Mouse (Mus musculus) heart, embryonic 12.5 days (tissue): Measurements from ENCODE around the gene Sept5. TPM values are rescaled to one million over a fixed set of nuclear protein-coding genes. Genes with fewer than 3 reads are reported as not detected.

Experiments used
- ATAC-seq: fragments of 200-750 bp; cut with Nextera tagmentation; 2 replicates; pipeline ENCODE4 v1.8.0; 2017; ENCODE audit warnings: moderate TSS enrichment, moderate library complexity; ENCODE audit not compliant: insufficient number of reproducible peaks, low FRiP score
- H3K27ac ChIP-seq: fragments of 300-500 bp; sonication (generic); 2 replicates; pipeline ENCODE4 v1.5.1; 2016; ENCODE audit warnings: mild to moderate bottlenecking, moderate library complexity; ENCODE audit not compliant: poor library complexity, severe bottlenecking
- H3K27me3 ChIP-seq: fragments of 300-500 bp; sonication (generic); replicated peaks from 2 replicates; pipeline ENCODE4 v1.6.1; 2016; ENCODE audit warnings: mild to moderate bottlenecking, moderate library complexity
- H3K36me3 ChIP-seq: fragments of 300-500 bp; sonication (generic); 2 replicates; pipeline ENCODE4 v1.6.1; 2016; ENCODE audit warnings: mild to moderate bottlenecking, moderate library complexity
- H3K4me1 ChIP-seq: fragments of 300-500 bp; sonication (generic); replicated peaks from 2 replicates; pipeline ENCODE4 v1.6.1; 2016; ENCODE audit warnings: mild to moderate bottlenecking
- H3K4me2 ChIP-seq: fragments of 300-500 bp; sonication (generic); 2 replicates; pipeline ENCODE4 v1.6.1; 2016; ENCODE audit warnings: mild to moderate bottlenecking, moderate library complexity
- H3K4me3 ChIP-seq: fragments of 300-500 bp; sonication (generic); 2 replicates; pipeline ENCODE4 v1.5.1; 2016; ENCODE audit warnings: mild to moderate bottlenecking
- H3K9ac ChIP-seq: fragments of 300-500 bp; sonication (generic); 2 replicates; pipeline ENCODE4 v1.6.1; 2016; ENCODE audit warnings: mild to moderate bottlenecking, moderate library complexity
- H3K9me3 ChIP-seq: fragments of 300-500 bp; sonication (generic); replicated peaks from 2 replicates; pipeline ENCODE4 v1.6.1; 2016; ENCODE audit warnings: mild to moderate bottlenecking, moderate library complexity
- WGBS: fragments of 180-500 bp; shearing (Covaris S2); methylation state at CpG from one replicate; pipeline ENCODE4 v1.1.7; 2016; 5-methylcytosine and 5-hydroxymethylcytosine counted together
- polyA plus RNA-seq: library from polyadenylated mRNA; unstranded; fragments of >200 nt; fragmentation: Nextera tagmentation; extraction: Ambion mirVana; gene quantifications from 2 replicates; pipeline ENCODE4 v1.2.1, GENCODE M21; 2016

The Sept5 gene
- polyA plus RNA-seq, 1 experiment from 2014 or later: 6.5 TPM

GRCm38 (mm10) chr16:18631141-18631540 lies 1.4 kb upstream of the Sept5 start:
- H3K27me3 ChIP-seq: peaks cover 59% of the 10 kb centered on the region
- 61% methylated on average over 7 of the region's 7 CpGs for WGBS

GRCm38 (mm10) chr16:18630291-18630690 lies 537 bp upstream of the Sept5 start:
- Histone ChIP-seq H3K36me3 (no peaks in the 10 kb centered on the region), H3K27ac (no peak overlapping the region), H3K27me3 (peaks cover 67% of the 10 kb centered on the region), H3K4me3 (peak overlapping the region; percentile 71), H3K4me1 (peaks cover 20% of the 10 kb centered on the region), H3K9me3 (no peaks in the 10 kb centered on the region), H3K9ac (peak overlapping the region; percentile 80; the same call in 1 of the 2 replicates), H3K4me2 (peak overlapping the region; percentile 95)
- WGBS: 51% methylated on average over 5 of the region's 5 CpGs
- no peak for ATAC-seq

More at GRCm38 (mm10) chr16:18631141-18631540, 1.4 kb upstream of the Sept5 start:
- Histone ChIP-seq H3K4me2 (no peak overlapping the region), H3K9me3 (no peaks in the 10 kb centered on the region), H3K4me1 (peaks cover 11% of the 10 kb centered on the region), H3K9ac (no peak overlapping the region), H3K36me3 (no peaks in the 10 kb centered on the region), H3K27ac (no peak overlapping the region), H3K4me3 (no peak overlapping the region)
- no peak for ATAC-seq

- H3K27ac ChIP-seq: no peak overlapping the region
- H3K4me1 ChIP-seq: peaks cover 20% of the 10 kb centered on the region
- H3K36me3 ChIP-seq: no peaks in the 10 kb centered on the region
- ATAC-seq: no peak
- peaks cover 80% of the 10 kb centered on the region for H3K27me3 ChIP-seq
- no peaks in the 10 kb centered on the region for H3K9me3 ChIP-seq
- peak overlapping the region; percentile 95 for H3K4me2 ChIP-seq
- peak overlapping the region; percentile 71 for H3K4me3 ChIP-seq
- 32% methylated on average over 2 of the region's 2 CpGs for WGBS
- peak overlapping the region; percentile 80 for H3K9ac ChIP-seq
These were observed 810 bp downstream of the Sept5 start for GRCm38 (mm10) chr16:18628948-18629340.

- Histone ChIP-seq H3K9me3 (no peaks in the 10 kb centered on the region), H3K9ac (no peak overlapping the region), H3K4me1 (peaks cover 20% of the 10 kb centered on the region), H3K36me3 (no peaks in the 10 kb centered on the region), H3K4me2 (peak overlapping the region; percentile 95), H3K4me3 (peak overlapping the region; percentile 71; the same call in 1 of the 2 replicates), H3K27me3 (peaks cover 80% of the 10 kb centered on the region), H3K27ac (no peak overlapping the region)
- 71% methylated on average over 7 of the region's 7 CpGs for WGBS
- ATAC-seq: no peak
These were observed 1.4 kb downstream of the Sept5 start for GRCm38 (mm10) chr16:18628206-18628947.

- ATAC-seq: no peak
These were observed 2.6 kb downstream of the Sept5 start for GRCm38 (mm10) chr16:18627163-18627562.

GRCm38 (mm10) chr16:18626376-18626878 lies 3.3 kb downstream of the Sept5 start, which contains the start of gene Gm49601:
Gene Gm49601 (minus strand): TSS chr16:18626427.
- Histone ChIP-seq H3K36me3 (no peaks in the 10 kb centered on the region), H3K4me1 (peaks cover 29% of the 10 kb centered on the region), H3K9ac (peak within 1 kb of the TSS; percentile 56), H3K27ac (no peak within 1 kb of the TSS), H3K27me3 (peaks cover 90% of the 10 kb centered on the region), H3K9me3 (no peaks in the 10 kb centered on the region), H3K4me3 (peak within 1 kb of the TSS; percentile 52), H3K4me2 (peak within 1 kb of the TSS; percentile 84)
- ATAC-seq: 0 out of 2 replicates have a peak, but pooled peaks have one; percentile 37
- under 1% methylated on average over 58 of the region's 65 CpGs for WGBS

More at GRCm38 (mm10) chr16:18627163-18627562, 2.6 kb downstream of the Sept5 start:
- no peak overlapping the region for H3K27ac ChIP-seq
- no peak overlapping the region for H3K4me2 ChIP-seq
- no peaks in the 10 kb centered on the region for H3K36me3 ChIP-seq
- no peaks in the 10 kb centered on the region for H3K9me3 ChIP-seq
- WGBS: 43% methylated on average over 3 of the region's 3 CpGs
- no peak overlapping the region for H3K4me3 ChIP-seq
- peaks cover 22% of the 10 kb centered on the region for H3K4me1 ChIP-seq
- no peak overlapping the region for H3K9ac ChIP-seq
- peaks cover 87% of the 10 kb centered on the region for H3K27me3 ChIP-seq

- ATAC-seq: no peak
- H3K4me2 ChIP-seq: peak overlapping the region; percentile 84
- H3K4me3 ChIP-seq: peak overlapping the region; percentile 52
- peak overlapping the region; percentile 56; the same call in 1 of the 2 replicates for H3K9ac ChIP-seq
- no peak overlapping the region for H3K27ac ChIP-seq
- H3K4me1 ChIP-seq: peaks cover 35% of the 10 kb centered on the region
- no peaks in the 10 kb centered on the region for H3K36me3 ChIP-seq
- no peaks in the 10 kb centered on the region for H3K9me3 ChIP-seq
- WGBS: 10% methylated on average over 26 of the region's 26 CpGs
- peaks cover 90% of the 10 kb centered on the region for H3K27me3 ChIP-seq
These were observed 3.9 kb downstream of the Sept5 start for GRCm38 (mm10) chr16:18625791-18626311.

GRCm38 (mm10) chr16:18625097-18625496 lies 4.7 kb downstream of the Sept5 start:
- Histone ChIP-seq H3K36me3 (no peaks in the 10 kb centered on the region), H3K4me1 (peaks cover 38% of the 10 kb centered on the region), H3K27ac (no peak overlapping the region), H3K9me3 (no peaks in the 10 kb centered on the region), H3K9ac (no peak overlapping the region), H3K4me2 (no peak overlapping the region), H3K27me3 (peaks cover 90% of the 10 kb centered on the region), H3K4me3 (no peak overlapping the region)
- 41% methylated on average over 14 of the region's 14 CpGs for WGBS
- no peak for ATAC-seq

GRCm38 (mm10) chr16:18624641-18625040 lies 5.1 kb downstream of the Sept5 start:
- H3K36me3 ChIP-seq: no peaks in the 10 kb centered on the region

GRCm38 (mm10) chr16:18623751-18624540 lies 5.8 kb downstream of the Sept5 start:
- ATAC-seq: no peak
- H3K4me1 ChIP-seq: peaks cover 34% of the 10 kb centered on the region
- WGBS: 26% methylated on average over 15 of the region's 15 CpGs

More at GRCm38 (mm10) chr16:18624641-18625040, 5.1 kb downstream of the Sept5 start:
- H3K4me1 ChIP-seq: peaks cover 38% of the 10 kb centered on the region
- H3K4me3 ChIP-seq: no peak overlapping the region
- H3K27me3 ChIP-seq: peaks cover 94% of the 10 kb centered on the region
- 33% methylated on average over 15 of the region's 15 CpGs for WGBS
- no peak overlapping the region for H3K9ac ChIP-seq
- no peak for ATAC-seq
- no peaks in the 10 kb centered on the region for H3K9me3 ChIP-seq
- H3K27ac ChIP-seq: no peak overlapping the region
- no peak overlapping the region for H3K4me2 ChIP-seq

More at GRCm38 (mm10) chr16:18623751-18624540, 5.8 kb downstream of the Sept5 start:
- no peak overlapping the region for H3K9ac ChIP-seq
- no peak overlapping the region for H3K4me2 ChIP-seq
- H3K27me3 ChIP-seq: peaks cover 98% of the 10 kb centered on the region
- H3K9me3 ChIP-seq: no peaks in the 10 kb centered on the region
- no peak overlapping the region for H3K27ac ChIP-seq
- H3K4me3 ChIP-seq: no peak overlapping the region
- H3K36me3 ChIP-seq: no peaks in the 10 kb centered on the region
